Mouse (Mus musculus) adrenal gland, postnatal 10 days (tissue): ENCODE measurements around the gene Ctdnep1. TPM values are rescaled to one million over a fixed set of nuclear protein-coding genes. Genes with fewer than 3 reads are reported as not detected.

Experiments used
- DNase-seq: peaks from one replicate; pipeline ENCODE4 v3.0.0; 2021; ENCODE audit warnings: mixed read lengths
- total RNA-seq, 2 experiments: library from RNA; stranded (reverse); gene quantifications; 2 replicates each; pipeline ENCODE4 v1.2.3; 2021

Gene Ctdnep1
- total RNA-seq, 2 experiments from 2014 or later = 117 to 148 TPM

GRCm38 (mm10) chr11:69983377-69983776 is 2.4 kb downstream of the Ctdnep1 start:
- DNase-seq = no peak

- no peak for DNase-seq
Measured at GRCm38 (mm10) chr11:69984431-69984830, 3.5 kb downstream of the Ctdnep1 start.

GRCm38 (mm10) chr11:69989949-69990348 is 9.0 kb downstream of the Ctdnep1 start:
- DNase-seq = no peak

- DNase-seq = peak; percentile 97
Measured at GRCm38 (mm10) chr11:69990850-69991691, 10.1 kb downstream of the Ctdnep1 start, which contains the start of gene Gabarap. Gabarap (plus strand) TSS chr11:69991143.

- DNase-seq = no peak
Measured at GRCm38 (mm10) chr11:69991711-69992110, 10.8 kb downstream of the Ctdnep1 start.

GRCm38 (mm10) chr11:69992396-69992795 is 11.4 kb downstream of the Ctdnep1 start:
- DNase-seq = no peak

- DNase-seq = no peak
Measured at GRCm38 (mm10) chr11:69992932-69993331, 12.0 kb downstream of the Ctdnep1 start.

- no peak for DNase-seq
Measured at GRCm38 (mm10) chr11:69994401-69995090, 13.6 kb downstream of the Ctdnep1 start.

GRCm38 (mm10) chr11:69995391-69995960 is 14.5 kb downstream of the Ctdnep1 start, which contains the start of gene Phf23:
Phf23 (plus strand) TSS chr11:69995777.
- peak; percentile 98 for DNase-seq

GRCm38 (mm10) chr11:69996161-69997061 is 15.5 kb downstream of the Ctdnep1 start:
- DNase-seq = peak; percentile 79

GRCm38 (mm10) chr11:69997070-69997509 is 16.1 kb downstream of the Ctdnep1 start:
- peak; percentile 95 for DNase-seq

GRCm38 (mm10) chr11:69998567-69999491 is 17.9 kb downstream of the Ctdnep1 start:
- no peak for DNase-seq

- DNase-seq = no peak
Measured at GRCm38 (mm10) chr11:69999666-70000065, 18.7 kb downstream of the Ctdnep1 start.

- peak; percentile 95 for DNase-seq
Measured at GRCm38 (mm10) chr11:70000396-70000898, 19.5 kb downstream of the Ctdnep1 start, which contains the start of gene Dvl2. Dvl2 (plus strand) TSS chr11:70000595.

GRCm38 (mm10) chr11:70001159-70001558 is 20.2 kb downstream of the Ctdnep1 start:
- no peak for DNase-seq

GRCm38 (mm10) chr11:70001865-70002264 is 20.9 kb downstream of the Ctdnep1 start:
- peak; percentile 63 for DNase-seq

GRCm38 (mm10) chr11:70002471-70002870 is 21.5 kb downstream of the Ctdnep1 start:
- DNase-seq = no peak

- DNase-seq = no peak
Measured at GRCm38 (mm10) chr11:70005521-70005920, 24.6 kb downstream of the Ctdnep1 start.

GRCm38 (mm10) chr11:70010033-70010432 is 29.1 kb downstream of the Ctdnep1 start:
- no peak for DNase-seq

GRCm38 (mm10) chr11:70010548-70010947 is 29.6 kb downstream of the Ctdnep1 start:
- no peak for DNase-seq
